Mouse (Mus musculus) megakaryocyte, embryonic 14.5 days (primary cell): ENCODE data around the gene Nup214.

Source experiments
- FLI1 ChIP-seq: IDR thresholded peaks from 2 replicates; pipeline ENCODE4 v1.6.1; 2012; ENCODE audit warnings: low read length, inconsistent platforms, mixed read lengths
- GATA1 ChIP-seq: IDR thresholded peaks from 3 replicates; pipeline ENCODE4 v1.6.1; 2012; ENCODE audit warnings: mixed read lengths, low read length, inconsistent platforms, borderline replicate concordance

GRCm38 (mm10) chr2:32091956-32092355 is 117.7 kb downstream of the Nup214 start:
- no peak for TF ChIP-seq GATA1
- TF ChIP-seq FLI1, result no peak
